Mouse (Mus musculus): ENCODE data around the gene Eipr1. TPM values are rescaled to one million over a fixed set of nuclear protein-coding genes. Genes with fewer than 3 reads are reported as not detected.
"Not testable (repeated sequence)": the region's sequence is repeated elsewhere in the genome, so short reads cannot be mapped to it uniquely, and the experiment has no call there.

The Eipr1 gene
- total RNA-seq, 2 experiments from 2014 or later = 22.7 to 26.9 TPM

DNA sequence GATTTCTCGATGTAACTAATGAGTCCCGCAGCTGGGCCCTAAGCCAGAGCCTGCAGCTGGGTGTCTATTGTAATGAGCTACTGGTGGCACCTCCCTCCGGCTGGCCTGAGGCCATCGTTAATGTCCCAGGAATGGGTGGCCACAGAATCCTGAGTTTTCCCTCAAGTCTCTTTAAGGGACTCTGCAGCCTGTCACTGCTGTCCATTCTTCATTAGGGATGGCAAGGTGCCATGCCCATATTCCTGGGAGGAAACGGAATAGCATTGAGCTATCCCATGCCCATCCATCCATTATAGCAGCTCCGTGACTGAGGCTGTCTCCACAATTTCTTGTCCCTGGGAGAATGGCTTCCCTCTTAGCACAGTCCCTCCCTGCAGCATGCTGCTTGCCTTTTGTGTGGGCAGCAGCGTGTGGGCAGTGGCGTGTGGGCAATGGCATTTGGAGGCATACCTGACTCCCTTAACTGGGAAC, 123.2 kb downstream of the Eipr1 start:
- ATAC-seq (ENCODE audit: poor library complexity, severe bottlenecking) = no peak

DNA sequence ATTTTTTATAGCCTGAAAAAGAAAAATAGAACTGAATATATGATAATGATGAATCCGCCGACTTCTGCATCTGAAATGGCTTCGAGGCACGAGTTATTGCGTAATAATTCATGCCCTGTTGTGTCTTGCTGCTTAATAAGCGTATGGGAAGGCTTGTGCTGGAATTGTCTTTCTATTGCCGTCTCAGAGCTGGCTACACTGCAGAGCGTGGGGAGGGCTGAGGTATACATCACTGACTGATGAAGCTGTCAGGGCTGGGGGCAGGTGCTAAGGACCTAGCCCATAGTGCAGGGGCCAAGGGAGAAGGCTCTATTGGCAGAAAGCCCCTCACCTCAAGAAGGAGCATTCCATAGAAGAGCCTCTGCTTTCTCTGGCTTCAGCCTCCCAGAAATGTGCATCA, 123.9 kb downstream of the Eipr1 start:
- ATAC-seq (ENCODE audit: poor library complexity, severe bottlenecking) = no peak

DNA sequence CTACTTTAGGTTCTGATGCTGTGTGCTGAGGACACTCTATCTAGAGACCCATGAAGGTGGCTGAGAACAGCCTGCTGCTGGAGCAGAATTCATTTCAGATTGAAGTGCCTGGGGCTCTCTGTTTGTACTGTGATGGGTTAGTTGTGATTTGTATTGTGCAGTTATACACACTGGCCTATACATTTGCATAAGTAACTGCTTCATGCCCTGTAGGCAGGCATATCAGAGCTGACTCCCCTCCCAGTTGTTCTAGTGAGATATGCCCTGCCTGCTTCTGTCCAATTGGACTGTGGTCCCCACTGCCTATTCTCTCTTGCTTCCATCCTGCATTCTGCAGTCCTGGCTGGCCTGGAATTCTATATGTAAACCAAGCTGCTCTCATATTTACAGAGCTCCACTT, 128.9 kb downstream of the Eipr1 start:
- no peak for ATAC-seq (ENCODE audit: poor library complexity, severe bottlenecking)

DNA sequence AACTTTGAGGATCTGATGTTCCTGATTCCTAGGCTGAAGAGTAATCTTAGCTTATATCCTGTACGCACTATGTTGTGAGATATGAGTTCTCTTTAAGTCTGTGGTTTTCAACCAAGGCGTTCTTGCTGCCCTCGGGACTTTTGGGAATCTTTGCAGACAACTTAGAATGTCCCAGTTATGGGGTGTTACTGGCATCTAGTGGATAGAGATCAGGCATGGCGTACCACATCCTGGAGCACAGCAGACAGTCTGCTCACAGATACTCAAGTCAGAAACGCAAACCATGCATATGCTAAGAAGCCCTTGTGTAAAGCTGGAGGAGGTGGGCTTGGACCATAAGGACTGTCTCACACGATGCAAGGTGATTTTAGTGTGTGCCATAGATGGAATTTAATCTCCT, 136.1 kb downstream of the Eipr1 start:
- no peak for ATAC-seq (ENCODE audit: poor library complexity, severe bottlenecking)

DNA sequence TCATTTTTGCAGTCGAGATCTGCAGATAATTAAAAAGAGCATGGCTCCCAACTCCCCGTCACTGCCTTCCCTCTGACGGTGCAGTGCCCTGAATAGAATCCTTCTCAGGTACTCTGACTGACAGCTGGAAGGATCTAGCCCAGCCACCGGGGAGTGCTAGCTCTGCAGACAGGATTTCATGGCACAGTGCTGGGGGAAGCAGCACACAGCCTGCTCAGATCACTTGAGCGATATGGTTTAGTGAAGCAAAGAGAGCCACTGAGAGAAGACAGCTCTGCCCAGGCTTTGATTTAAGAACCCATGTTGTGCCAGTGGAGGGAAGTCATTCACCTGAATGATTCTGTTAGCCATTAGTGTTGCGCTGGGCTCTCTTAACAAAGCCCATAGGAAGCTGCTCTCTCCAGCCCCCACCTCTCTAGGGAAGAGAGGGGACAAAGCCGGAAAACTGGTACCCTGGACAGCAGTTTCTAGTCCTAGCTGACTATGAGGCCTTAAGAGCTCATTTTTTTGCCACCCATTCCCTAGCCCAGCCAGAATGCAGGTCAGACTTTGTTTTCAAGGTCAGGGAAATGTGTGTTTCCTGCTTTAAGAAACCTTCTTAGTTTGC, 137.6 kb downstream of the Eipr1 start:
- ATAC-seq (ENCODE audit: poor library complexity, severe bottlenecking) = no peak

DNA sequence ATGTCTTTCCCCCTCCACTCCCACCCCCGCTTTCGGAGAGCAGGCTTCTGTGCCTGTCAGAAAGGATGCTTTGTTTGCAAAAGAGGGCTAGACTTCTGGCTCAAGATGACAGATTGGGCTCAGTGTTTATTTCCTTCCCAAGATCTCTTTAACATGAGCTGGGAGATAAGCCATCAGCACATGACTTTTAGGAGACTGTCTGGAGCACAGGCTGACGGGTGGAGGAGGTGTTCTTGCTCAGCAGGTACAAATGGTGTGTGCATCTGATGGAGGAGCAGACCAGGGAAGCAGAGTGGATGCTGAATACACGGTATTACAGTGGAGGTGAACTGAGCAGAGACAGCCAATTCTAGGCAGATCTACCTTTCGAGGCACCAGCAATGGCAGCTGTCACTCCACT, 139.9 kb downstream of the Eipr1 start:
- ATAC-seq (ENCODE audit: poor library complexity, severe bottlenecking) = no peak

DNA sequence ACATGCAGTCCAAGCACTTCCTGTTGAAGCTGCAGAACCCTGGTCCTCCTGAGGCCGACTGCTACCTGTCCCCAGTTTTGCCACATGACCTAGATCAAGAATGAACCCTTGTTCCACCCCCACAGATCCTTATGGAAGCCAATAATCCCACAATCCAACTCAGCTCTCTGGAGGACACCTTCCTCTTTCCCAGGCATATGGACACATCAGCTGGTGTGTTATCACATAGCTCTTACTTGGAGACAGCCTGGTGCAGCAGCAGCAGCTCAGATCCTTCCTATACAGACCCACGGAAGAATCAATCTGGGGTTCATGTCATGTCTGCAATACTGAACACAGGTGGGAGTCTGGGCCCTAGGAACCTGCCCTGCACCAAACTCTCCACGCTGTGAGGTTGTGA, 145.0 kb downstream of the Eipr1 start:
- ATAC-seq (ENCODE audit: poor library complexity, severe bottlenecking) = no peak

DNA sequence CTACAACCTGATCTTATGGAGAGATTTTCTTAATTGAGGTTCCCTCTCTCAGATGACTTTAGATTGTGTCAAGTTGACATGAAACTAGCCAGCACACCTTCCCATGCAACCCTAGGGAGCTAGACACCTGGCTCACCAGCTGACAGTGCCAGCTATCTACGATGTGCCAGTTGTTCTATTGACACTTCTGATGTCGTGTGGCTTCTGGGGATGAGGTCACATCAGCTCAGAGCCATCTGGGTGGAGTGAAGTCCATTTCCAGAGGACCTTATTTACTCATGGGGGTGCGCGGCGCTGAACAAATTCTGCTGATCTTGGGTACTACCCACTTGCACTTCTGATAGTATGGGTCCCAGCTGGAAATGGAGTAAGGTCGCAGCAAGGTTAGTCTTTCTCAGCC, 146.7 kb downstream of the Eipr1 start:
- no peak for ATAC-seq (ENCODE audit: poor library complexity, severe bottlenecking)

DNA sequence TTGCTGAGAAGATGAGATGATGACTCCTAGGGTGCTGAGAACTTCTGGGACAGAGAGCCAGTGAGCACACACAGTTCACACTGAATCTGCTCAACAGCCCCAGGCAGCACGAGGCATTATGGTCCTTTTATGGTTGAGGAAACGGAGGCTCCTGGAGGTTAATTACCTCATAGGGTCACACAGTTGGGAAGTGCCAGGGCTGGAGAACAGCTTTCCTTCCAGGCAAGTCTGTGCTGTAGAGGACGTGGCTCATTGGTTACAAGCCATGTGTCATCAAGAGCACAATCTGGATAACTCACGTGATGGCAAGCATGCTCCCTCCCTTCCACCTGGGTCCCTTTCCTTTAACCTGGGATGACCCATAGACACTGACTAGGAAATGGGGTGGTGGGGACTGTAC, 148.1 kb downstream of the Eipr1 start:
- no peak for ATAC-seq (ENCODE audit: poor library complexity, severe bottlenecking)

DNA sequence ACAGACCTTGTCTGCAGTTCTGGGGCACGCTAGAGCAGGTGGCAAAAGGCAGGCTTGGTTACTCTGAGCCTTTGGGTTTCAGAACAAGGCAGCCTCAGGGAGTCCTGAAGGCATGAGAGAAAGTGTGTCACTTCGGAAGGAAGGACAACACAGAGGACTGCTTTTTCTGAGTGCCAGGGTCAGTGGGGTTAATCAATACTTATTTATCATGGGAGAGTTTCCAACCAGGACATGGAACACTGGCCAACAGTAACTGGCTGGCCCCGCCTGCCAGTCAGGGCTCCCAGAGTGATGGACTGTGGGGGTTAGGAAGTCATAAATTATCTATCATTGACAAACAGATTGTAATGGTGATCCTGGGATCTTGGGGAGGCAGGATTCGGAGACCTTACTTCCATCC, 148.7 kb downstream of the Eipr1 start:
- ATAC-seq (ENCODE audit: poor library complexity, severe bottlenecking) = no peak

DNA sequence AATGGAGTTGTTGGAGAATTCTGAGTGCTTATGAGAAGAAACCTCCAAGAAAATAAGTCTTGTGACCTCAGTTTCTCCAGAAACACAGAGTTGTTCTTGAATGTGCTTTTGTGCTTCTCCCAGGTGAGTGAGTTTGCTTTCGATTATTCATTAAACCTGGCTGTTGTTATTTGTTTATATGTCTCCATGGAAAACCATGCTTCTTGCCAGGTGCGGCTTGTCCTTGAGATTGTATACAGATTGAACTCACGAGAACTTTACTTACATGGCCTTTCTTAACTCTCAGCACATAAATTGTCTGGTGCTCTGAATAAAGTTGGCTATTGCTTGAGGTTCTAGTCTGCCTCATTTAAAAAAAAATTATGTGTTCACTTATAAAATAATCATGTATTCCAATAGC, 150.5 kb downstream of the Eipr1 start:
- ATAC-seq (ENCODE audit: poor library complexity, severe bottlenecking) = no peak

DNA sequence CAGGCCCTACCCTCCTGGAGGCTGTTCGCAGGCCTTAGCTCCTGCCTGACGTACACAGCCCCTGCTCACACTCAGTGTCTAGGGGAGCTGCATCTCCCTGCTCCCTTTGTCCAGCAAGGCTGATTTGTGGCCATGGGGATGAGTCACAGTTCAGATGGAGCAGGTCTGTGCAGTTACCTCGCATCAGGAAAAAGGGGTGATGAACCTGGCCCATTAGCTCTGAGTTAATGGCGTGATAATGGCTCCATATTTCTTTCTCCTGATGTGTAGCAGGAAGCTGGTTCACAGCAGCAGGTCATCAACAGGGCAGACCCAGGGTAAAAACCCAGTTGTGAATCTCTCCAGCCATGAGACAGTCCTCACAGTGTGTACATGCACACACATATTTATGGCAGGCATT, 151.5 kb downstream of the Eipr1 start:
- no peak for ATAC-seq (ENCODE audit: poor library complexity, severe bottlenecking)

DNA sequence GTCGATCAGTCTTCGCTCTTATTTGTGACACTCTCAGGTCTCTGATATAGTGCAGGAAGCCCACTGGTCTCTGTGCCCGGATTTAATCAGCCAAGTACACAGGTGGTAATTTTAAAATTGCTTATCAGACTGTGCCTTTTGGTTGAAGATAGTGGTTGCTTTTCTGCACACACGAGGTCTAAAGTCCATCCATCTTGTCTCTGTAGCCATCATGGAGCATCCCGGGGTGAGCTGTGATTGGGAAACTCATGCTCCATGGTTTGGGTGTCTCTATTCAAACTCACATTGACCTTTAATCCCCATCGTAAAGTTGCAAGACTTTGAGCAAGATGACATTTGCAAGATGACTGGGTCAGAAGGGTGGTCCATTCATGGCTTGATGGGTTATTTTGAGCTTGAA, 153.9 kb downstream of the Eipr1 start:
- ATAC-seq (ENCODE audit: poor library complexity, severe bottlenecking) = no peak

DNA sequence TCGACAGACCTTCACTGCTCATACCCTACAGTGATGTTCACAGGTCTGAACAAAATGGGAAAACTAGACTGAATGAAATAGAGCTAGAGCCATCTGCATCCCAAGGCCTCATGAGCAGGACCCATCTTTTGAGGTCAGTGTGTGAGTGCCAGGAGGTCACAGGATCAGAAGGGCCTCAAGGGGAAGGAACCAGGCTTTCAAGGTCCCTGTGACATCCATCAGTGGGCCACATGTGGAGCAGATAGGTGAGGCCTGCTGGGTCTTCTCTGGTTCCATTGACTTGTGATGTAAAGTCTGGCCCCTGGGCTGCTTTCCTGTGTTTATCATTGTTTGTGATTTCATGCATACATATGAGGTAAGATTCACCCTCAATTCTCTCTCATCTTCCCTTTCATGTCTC, 154.4 kb downstream of the Eipr1 start:
- ATAC-seq (ENCODE audit: poor library complexity, severe bottlenecking) = no peak

DNA sequence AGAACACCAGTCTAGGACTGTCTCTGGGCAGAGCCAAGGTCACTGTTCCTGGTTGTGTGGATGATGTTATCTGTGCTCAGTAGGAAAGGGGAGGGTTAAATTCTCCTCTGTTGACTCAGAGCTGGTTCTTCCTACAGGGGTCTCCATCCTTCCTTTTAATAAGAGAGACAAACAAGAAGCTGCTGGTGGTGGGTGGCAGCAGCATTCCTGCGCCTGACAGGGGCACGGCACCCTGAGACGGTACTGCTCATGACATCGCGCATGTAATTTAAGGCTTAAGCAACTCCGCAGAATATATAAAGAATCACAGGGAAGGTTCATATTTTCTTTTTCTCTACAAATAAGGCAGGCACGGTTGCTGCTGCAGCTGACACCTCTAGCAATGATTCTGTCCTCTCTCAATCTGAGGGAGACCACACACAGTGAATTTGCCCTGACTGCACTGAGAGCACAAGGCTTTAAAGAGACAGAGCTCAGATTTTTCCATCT, 155.2 kb downstream of the Eipr1 start:
- no peak for ATAC-seq (ENCODE audit: poor library complexity, severe bottlenecking)

DNA sequence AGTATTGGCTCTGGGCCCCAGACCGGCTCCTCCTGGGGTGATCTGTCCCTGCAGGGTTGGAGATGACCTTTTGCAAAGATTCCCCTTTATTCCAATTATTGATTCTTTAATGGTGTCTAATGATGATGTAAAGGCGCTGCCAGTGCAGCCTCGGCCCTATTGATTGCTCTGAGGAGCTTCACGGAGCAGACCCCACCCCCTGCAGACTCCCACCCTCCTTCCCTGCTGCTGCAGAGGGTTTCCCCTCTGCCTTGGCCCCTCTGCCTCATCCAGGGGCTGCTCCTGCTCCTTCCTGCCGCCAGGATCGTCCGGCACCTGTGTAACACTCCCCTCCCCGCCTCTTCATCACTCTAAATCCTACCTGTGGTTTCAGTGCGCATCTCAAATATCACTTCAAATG, 156.2 kb downstream of the Eipr1 start:
- no peak for ATAC-seq (ENCODE audit: poor library complexity, severe bottlenecking)

DNA sequence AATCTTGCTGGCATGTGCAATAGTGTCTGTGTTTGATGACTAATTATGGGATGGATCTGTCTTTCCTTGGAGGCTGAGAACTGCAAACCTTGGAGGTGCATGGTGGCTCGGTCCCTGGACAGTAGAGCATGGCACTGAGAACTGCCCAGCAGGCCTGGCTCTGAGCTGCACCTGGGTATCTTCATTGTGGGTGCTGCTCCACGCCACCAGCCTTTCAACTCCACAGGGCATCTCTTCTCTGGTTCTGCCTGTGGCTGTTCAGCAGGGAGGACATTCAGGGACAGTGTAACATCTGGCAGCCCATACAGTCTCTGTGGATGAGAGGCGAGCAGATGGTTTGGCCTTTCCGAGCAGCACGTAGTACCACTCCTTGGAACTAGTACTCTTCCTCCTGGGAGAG, 158.2 kb downstream of the Eipr1 start:
- no peak for ATAC-seq (ENCODE audit: poor library complexity, severe bottlenecking)

DNA sequence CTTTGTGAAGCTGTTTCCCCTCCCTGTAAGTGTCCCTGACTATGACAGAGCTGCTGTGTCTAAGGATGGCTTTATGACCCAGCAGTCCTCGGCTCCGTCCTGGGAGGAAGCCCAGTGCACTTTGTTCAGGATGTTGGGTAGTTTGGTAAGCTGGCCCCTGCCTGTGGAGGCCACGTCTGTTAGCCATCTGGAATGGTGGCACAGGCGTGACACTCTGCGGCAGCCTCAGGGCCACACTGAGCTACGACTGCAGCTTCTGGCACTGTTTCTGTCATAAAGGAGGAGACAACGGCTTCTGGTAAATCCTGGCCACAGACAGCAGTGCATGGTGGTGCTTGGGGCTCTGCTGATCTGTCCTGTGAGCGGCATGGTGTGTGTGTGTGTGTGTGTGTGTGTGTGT, 159.0 kb downstream of the Eipr1 start:
- no peak for ATAC-seq (ENCODE audit: poor library complexity, severe bottlenecking)

DNA sequence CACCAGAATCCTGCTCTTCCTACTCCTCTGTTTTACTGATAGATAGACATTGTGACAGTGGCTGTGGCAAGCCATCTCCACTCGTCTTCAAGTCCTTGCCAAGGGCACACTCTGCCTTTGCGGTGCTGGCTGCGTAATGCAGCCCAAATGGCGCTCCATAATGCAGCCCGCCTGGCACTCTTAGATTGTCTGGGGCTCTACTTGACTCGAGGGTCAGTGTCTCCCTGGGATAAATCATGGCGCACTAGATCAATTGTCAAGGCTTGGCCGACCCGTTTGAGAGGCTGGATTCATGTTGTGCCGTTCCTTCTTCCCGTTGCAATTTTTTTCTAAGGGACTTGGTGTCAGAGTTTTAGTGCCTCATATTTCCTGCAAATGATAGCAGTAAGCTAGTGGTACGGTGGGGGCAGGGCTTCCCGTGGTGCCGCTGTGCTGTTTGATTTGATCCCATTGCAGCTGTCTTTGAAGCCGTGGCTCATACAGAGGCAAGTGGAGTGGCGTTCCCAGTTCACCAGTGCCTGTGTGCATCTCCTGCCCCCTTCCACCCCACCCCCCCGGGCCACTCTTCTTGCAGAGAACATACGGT, 160.8 kb downstream of the Eipr1 start:
- ATAC-seq (ENCODE audit: poor library complexity, severe bottlenecking) = no peak

DNA sequence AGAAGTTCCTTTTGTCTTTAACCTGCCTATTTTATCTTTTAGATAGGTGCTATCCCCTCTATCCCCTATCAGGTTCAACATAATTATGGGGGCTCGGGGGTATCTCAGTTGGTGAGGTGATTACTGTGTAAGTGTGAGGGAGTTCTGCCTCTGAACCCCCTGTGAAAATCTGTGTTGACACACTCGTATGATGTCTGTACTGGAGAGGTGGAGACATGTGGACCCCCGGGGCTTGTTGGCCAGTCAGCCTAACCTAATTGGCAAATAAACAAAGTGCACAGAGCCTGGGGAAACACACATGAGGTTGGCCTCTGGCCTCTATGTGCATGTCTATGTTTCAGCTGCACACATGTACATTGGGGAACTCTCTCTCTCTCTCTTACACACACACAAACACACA, 161.5 kb downstream of the Eipr1 start:
- no peak for ATAC-seq (ENCODE audit: poor library complexity, severe bottlenecking)

DNA sequence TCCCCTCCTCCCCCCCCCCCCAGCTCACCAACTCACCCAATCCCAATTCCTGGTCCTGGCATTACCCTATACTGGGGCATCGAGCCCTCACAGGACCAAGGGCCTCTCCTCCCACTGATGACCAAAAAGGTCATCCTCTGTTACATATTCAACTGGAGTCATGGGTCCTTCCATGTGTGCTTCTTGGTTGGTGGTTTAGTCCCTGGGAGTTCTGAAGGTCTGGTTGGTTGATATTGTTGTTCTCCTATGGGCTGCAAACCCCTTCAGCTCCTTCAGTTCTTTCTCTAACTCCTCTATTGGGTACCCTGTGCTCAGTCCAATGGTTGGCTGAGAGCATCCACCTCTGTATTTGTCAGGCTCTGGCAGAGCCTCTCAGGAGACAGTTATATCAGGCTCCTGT, 162.5 kb downstream of the Eipr1 start:
- ATAC-seq (ENCODE audit: poor library complexity, severe bottlenecking) = not testable (repeated sequence)
